Mouse (Mus musculus) stomach, postnatal 0 days (tissue): ENCODE measurements around the gene Irgc1. TPM values are rescaled to one million over a fixed set of nuclear protein-coding genes. Genes with fewer than 3 reads are reported as not detected.

Experiments used
- ATAC-seq: fragments of 200-750 bp; cut with Nextera tagmentation; 2 replicates; pipeline ENCODE4 v1.8.0; 2017; ENCODE audit not compliant: low FRiP score, low TSS enrichment
- DNase-seq: peaks from one replicate; pipeline ENCODE4 v3.0.0-alpha.2; 2016; ENCODE audit warnings: low spot score
- H3K27ac ChIP-seq: fragments of 300-500 bp; sonication (generic); replicated peaks from 2 replicates; pipeline ENCODE4 v1.5.1; 2014; ENCODE audit warnings: mild to moderate bottlenecking, control low read depth
- H3K27me3 ChIP-seq: fragments of 300-500 bp; sonication (generic); 2 replicates; pipeline ENCODE4 v1.6.1; 2014; ENCODE audit warnings: low read length; ENCODE audit not compliant: control insufficient read depth, insufficient read depth
- H3K36me3 ChIP-seq: fragments of 300-500 bp; sonication (generic); 2 replicates; pipeline ENCODE4 v1.6.1; 2014; ENCODE audit warnings: low read length, mixed read lengths; ENCODE audit not compliant: control insufficient read depth, insufficient read depth
- H3K4me1 ChIP-seq: fragments of 300-500 bp; sonication (generic); replicated peaks from 2 replicates; pipeline ENCODE4 v1.6.1; 2014; ENCODE audit warnings: antibody characterized with exemption; ENCODE audit not compliant: control insufficient read depth, insufficient read depth
- H3K4me2 ChIP-seq: fragments of 300-500 bp; sonication (generic); replicated peaks from 2 replicates; pipeline ENCODE4 v1.6.1; 2014; ENCODE audit warnings: low read depth, mild to moderate bottlenecking, control low read depth, moderate library complexity
- H3K4me3 ChIP-seq: fragments of 300-500 bp; sonication (generic); 2 replicates; pipeline ENCODE4 v1.5.1; 2014; ENCODE audit warnings: low read depth, low read length, control low read depth
- H3K9ac ChIP-seq: fragments of 300-500 bp; sonication (generic); 2 replicates; pipeline ENCODE4 v1.6.1; 2014; ENCODE audit warnings: mild to moderate bottlenecking, low read length, control low read depth, mixed read lengths
- H3K9me3 ChIP-seq: fragments of 300-500 bp; sonication (generic); 2 replicates; pipeline ENCODE4 v1.6.1; 2016; ENCODE audit warnings: low read length; ENCODE audit not compliant: control insufficient read depth
- CTCF ChIP-seq: IDR thresholded peaks from 2 replicates; pipeline ENCODE4 v1.5.1; 2016; ENCODE audit warnings: antibody characterized with exemption, low read depth, mild to moderate bottlenecking, moderate library complexity
- EP300 ChIP-seq: optimal IDR thresholded peaks from 2 replicates; pipeline ENCODE3; 2016; ENCODE audit warnings: antibody characterized with exemption
- WGBS: fragments of 180-500 bp; shearing (Covaris S2); extraction: QIAGEN DNeasy Blood & Tissue Kit; methylation state at CpG from one replicate; pipeline ENCODE4 v1.1.7; 2014; 5-methylcytosine and 5-hydroxymethylcytosine counted together
- polyA plus RNA-seq: library from polyadenylated mRNA; unstranded; fragments of >200 nt; fragmentation: Nextera tagmentation; extraction: Ambion mirVana; gene quantifications from 2 replicates; pipeline ENCODE4 v1.2.1, GENCODE M21; 2015

The Irgc1 gene
- polyA plus RNA-seq, 1 experiment from 2014 or later: 0.05 TPM

GRCm38 (mm10) chr7:24427168-24427567 is 24.9 kb downstream of the Irgc1 start:
- no peak for DNase-seq
- no peak overlapping the region for H3K4me2 ChIP-seq
- WGBS: 93% methylated on average over 8 of the region's 8 CpGs
- H3K4me3 ChIP-seq: no peak overlapping the region
- no peaks in the 10 kb centered on the region for H3K27me3 ChIP-seq
- H3K36me3 ChIP-seq: peaks cover 4% of the 10 kb centered on the region; the same call in 1 of the 2 replicates
- TF ChIP-seq CTCF (no peak), EP300 (no peak)
- no peaks in the 10 kb centered on the region for H3K9me3 ChIP-seq
- no peaks in the 10 kb centered on the region for H3K4me1 ChIP-seq
- H3K9ac ChIP-seq: no peak overlapping the region
- H3K27ac ChIP-seq: no peak overlapping the region
- no peak for ATAC-seq

- Histone ChIP-seq H3K9me3 (no peaks in the 10 kb centered on the region), H3K4me2 (no peak overlapping the region), H3K27me3 (no peaks in the 10 kb centered on the region), H3K4me3 (no peak overlapping the region), H3K9ac (no peak overlapping the region), H3K36me3 (peaks cover 7% of the 10 kb centered on the region; the same call in 1 of the 2 replicates), H3K27ac (no peak overlapping the region), H3K4me1 (no peaks in the 10 kb centered on the region)
- DNase-seq: no peak
- TF ChIP-seq EP300 (no peak), CTCF (no peak)
- no peak for ATAC-seq
- 64% methylated on average over 9 of the region's 9 CpGs for WGBS
Observed at GRCm38 (mm10) chr7:24425919-24426318, 26.2 kb downstream of the Irgc1 start.

GRCm38 (mm10) chr7:24423956-24424732 is 28.0 kb downstream of the Irgc1 start:
- no peak overlapping the region for H3K9ac ChIP-seq
- H3K27ac ChIP-seq: no peak overlapping the region
- no peaks in the 10 kb centered on the region for H3K27me3 ChIP-seq
- peaks cover 9% of the 10 kb centered on the region; the same call in 1 of the 2 replicates for H3K36me3 ChIP-seq
- H3K4me3 ChIP-seq: no peak overlapping the region
- H3K4me2 ChIP-seq: no peak overlapping the region
- ATAC-seq: no peak
- H3K4me1 ChIP-seq: no peaks in the 10 kb centered on the region
- 69% methylated on average over 12 of the region's 12 CpGs for WGBS
- DNase-seq: peak; percentile 31
- no peaks in the 10 kb centered on the region for H3K9me3 ChIP-seq
- TF ChIP-seq CTCF (no peak), EP300 (no peak)

- H3K27ac ChIP-seq: no peak overlapping the region
- H3K4me1 ChIP-seq: no peaks in the 10 kb centered on the region
- 72% methylated on average over 15 of the region's 15 CpGs for WGBS
- ATAC-seq (no peak), DNase-seq (no peak)
- H3K9me3 ChIP-seq: no peaks in the 10 kb centered on the region
- H3K36me3 ChIP-seq: peaks cover 9% of the 10 kb centered on the region; the same call in 1 of the 2 replicates
- no peak overlapping the region for H3K4me2 ChIP-seq
- H3K9ac ChIP-seq: no peak overlapping the region
- no peak for TF ChIP-seq EP300
- no peak for TF ChIP-seq CTCF
- no peak overlapping the region for H3K4me3 ChIP-seq
- no peaks in the 10 kb centered on the region for H3K27me3 ChIP-seq
Observed at GRCm38 (mm10) chr7:24423107-24423763, 28.9 kb downstream of the Irgc1 start.

GRCm38 (mm10) chr7:24422251-24422650 is 29.8 kb downstream of the Irgc1 start:
- DNase-seq (no peak), ATAC-seq (no peak)
- Histone ChIP-seq H3K4me3 (no peak overlapping the region), H3K27me3 (no peaks in the 10 kb centered on the region), H3K9ac (no peak overlapping the region), H3K4me1 (no peaks in the 10 kb centered on the region), H3K9me3 (no peaks in the 10 kb centered on the region), H3K4me2 (no peak overlapping the region), H3K36me3 (peaks cover 9% of the 10 kb centered on the region; the same call in 1 of the 2 replicates), H3K27ac (no peak overlapping the region)
- TF ChIP-seq CTCF (no peak), EP300 (no peak)
- 84% methylated on average over 8 of the region's 8 CpGs for WGBS

- Histone ChIP-seq H3K36me3 (peaks cover 9% of the 10 kb centered on the region; the same call in 1 of the 2 replicates), H3K9ac (no peak overlapping the region), H3K27me3 (no peaks in the 10 kb centered on the region), H3K4me1 (no peaks in the 10 kb centered on the region), H3K4me2 (no peak overlapping the region), H3K9me3 (no peaks in the 10 kb centered on the region), H3K4me3 (no peak overlapping the region), H3K27ac (no peak overlapping the region)
- ATAC-seq (no peak), DNase-seq (no peak)
- 75% methylated on average over 7 of the region's 7 CpGs for WGBS
- no peak for TF ChIP-seq EP300
- TF ChIP-seq CTCF: peak; percentile 18; the same call in 1 of the 2 replicates
Observed at GRCm38 (mm10) chr7:24421648-24422047, 30.4 kb downstream of the Irgc1 start.
